Mouse (Mus musculus) megakaryocyte-erythroid progenitor cell, adult 5 weeks (primary cell): ENCODE results near the gene Cerkl. TPM values are rescaled to one million over a fixed set of nuclear protein-coding genes. Genes with fewer than 3 reads are reported as not detected.

Experiments
- polyA plus RNA-seq: library from polyadenylated mRNA; stranded (reverse); fragments of >175 nt; gene quantifications from 2 replicates; pipeline ENCODE4 v1.2.3, GENCODE M21; 2012

The Cerkl gene
- polyA plus RNA-seq, result 0.76 and 2.9 TPM in 2 replicates

DNA sequence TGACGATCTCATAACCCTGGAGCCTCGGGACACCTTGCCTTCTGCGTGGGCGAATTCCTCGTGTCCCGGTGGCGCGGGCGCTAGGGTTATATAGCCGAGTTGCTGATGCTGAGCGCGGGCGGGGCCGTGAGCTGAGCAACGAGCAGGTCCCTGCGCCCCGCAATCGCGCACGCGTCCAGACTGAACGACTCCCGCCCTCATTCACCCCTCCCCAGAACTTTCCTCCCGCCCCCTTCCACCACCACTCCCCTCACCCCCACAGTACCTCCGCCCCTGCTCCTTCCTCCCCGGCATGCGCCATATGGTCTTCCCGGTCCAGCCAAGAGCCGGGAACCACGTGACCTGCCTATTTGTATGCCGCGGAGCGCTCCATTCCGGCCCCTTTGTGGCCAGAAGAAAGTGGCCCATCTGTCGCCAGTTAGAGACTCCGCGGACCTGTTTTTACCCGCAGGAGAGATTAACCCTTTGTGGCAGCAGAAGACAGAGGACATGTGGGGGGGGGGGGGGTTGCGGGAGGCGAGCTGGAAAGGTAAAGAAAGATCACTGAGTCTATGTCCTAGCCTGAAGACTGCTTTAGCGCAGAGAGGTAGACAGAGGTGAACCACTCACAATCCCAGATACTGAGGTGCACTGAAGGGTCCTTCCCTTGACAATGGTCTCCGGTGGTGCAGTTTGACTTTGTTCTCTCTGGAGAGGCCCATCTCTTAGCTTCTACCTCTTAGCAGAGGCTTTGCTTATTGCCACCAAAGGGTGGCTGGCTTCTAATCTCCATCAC, at the start of gene Cerkl, which contains the start of gene Neurod1:
Cerkl (minus strand) TSS at position 211 of the 775 bp plus-strand sequence.
Neurod1 (minus strand) TSS at position 177 of the 775 bp plus-strand sequence.

Other genes with a start within 250 kb of the Cerkl start
- 14.2 and 23.5 TPM in 2 replicates for gene Itga4, start 201.4 kb downstream of the Cerkl start, polyA plus RNA-seq
- 0.03 TPM in 1 of 2 replicates, not detected in the other for gene Neurod1, start within 50 bp of the Cerkl start, polyA plus RNA-seq
- 10.2 and 21.0 TPM in 2 replicates for gene Itprid2, start 178.6 kb upstream of the Cerkl start, polyA plus RNA-seq